Mouse (Mus musculus) WW6 (cell line): Measurements from ENCODE around the gene Ccser2.
"Not testable (repeated sequence)": the region's sequence is repeated elsewhere in the genome, so short reads cannot be mapped to it uniquely, and the experiment has no call there.

ENCODE experiments used
- DNase-seq: peaks from one replicate; pipeline ENCODE4 v3.0.0-alpha.2; 2013; ENCODE audit warnings: low read depth, low spot score

The Ccser2 gene

DNA sequence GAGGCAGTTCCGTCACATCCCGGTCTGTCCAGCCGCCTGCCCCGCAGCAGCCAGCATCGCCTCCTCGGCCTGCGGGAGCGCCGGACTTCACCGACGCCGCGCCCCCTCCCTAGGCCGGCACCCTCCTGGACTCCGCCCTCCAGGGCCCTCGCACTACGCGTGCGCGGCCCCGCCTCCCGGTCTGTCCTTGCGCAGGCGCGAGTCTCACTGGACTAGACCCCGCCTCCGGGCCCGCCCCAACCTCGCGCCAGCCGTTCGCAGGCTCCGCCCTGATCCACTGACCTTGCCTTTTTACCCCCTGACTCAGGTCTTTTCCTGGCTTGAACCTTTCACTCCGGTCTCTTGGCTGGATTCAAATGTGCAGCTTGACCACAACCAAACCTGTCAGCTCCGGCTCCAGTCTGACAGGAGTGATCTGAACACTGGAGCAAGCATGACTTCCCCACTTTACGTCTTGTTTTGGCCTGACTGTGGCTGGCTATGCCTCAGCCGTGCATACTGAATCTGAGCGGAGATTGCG, at the start of gene Ccser2:
Ccser2 (minus strand) TSS at position 150 of the 520 bp plus-strand sequence.
- peak; percentile 85 for DNase-seq

GRCm38 (mm10) chr14:37015894-37016293, 47.3 kb upstream of the Ccser2 start:
- peak; percentile 13 for DNase-seq

DNA sequence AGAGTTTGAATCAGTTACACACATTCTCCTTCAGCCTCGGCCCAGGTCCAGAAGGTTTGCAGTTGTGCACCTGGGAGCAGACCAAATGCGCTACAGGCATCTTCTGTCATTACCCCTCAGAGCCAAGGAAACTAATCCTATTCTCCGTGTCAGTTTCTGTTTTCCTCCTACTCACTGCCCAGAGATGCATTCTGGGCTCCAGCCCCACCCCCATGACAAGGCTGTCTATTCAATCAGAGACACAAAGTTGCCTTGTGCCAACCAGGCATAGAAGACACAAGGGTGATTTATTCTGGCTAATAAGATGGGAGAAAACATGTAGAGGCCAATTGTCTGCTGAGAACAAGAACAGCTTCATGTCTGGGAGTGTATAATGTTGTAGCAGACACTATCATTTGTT, 45.1 kb upstream of the Ccser2 start:
- DNase-seq: no peak

- DNase-seq: no peak
Observed at GRCm38 (mm10) chr14:37009686-37010085, 41.1 kb upstream of the Ccser2 start.

DNA sequence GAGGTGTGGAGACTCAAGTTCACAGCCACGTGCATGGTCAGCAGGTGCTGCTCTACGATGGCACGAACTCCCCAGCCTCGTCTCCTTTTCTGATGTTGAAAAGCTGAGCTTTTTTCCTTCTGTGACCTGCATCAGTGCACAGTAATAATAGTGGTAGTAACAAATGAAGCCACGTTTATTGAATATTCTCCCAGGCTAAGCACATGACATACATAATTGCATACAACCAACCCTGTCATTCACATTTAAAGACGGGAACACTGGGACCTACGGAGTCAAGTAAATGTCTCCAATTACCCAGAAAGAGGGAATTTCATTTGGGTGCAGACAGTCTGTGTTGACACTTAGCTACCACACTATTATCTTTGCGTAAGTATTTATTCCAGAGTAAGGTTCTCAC, 37.9 kb upstream of the Ccser2 start:
- DNase-seq: no peak

DNA sequence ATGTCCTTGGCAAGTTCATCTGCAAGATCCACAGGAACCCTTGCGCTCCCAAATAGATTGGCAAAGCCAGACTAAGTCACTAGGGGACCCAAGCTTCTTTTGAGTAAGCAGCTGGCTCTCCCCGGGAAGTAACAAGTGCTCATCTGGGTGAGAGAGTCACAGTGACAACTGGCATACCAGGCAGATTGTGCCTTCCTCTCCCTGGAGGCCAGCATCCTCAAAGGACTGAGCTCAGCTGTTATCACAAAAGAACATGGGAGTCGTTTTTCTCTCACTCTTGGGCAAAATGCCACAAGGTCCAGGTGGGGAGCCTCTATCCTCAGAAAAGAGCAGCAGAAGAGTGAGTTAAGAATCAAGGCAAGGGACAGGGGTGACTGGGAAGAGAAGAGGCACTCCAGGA, 37.3 kb upstream of the Ccser2 start:
- DNase-seq: no peak

- no peak for DNase-seq
Observed at GRCm38 (mm10) chr14:37003431-37004095, 35.0 kb upstream of the Ccser2 start.

DNA sequence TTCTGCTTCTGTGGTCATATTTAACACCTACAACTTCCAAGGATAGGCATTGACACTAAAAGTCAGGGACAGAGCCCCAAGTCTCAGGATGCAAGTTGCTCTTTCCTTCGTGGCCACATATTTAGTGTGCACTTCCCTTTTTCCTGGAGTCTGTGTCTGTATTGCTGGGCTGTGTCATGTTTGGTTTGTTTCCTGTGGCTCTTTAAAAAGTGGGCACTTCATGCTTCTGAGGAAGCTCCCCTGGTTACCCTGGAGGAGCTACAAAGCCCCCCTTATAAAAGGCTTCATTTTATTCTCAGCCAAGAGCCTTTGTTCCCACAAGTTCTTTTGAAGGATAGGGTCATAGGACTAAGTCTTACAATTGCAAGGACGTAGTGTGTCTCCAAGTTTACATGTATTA, 34.3 kb upstream of the Ccser2 start:
- DNase-seq: no peak

DNA sequence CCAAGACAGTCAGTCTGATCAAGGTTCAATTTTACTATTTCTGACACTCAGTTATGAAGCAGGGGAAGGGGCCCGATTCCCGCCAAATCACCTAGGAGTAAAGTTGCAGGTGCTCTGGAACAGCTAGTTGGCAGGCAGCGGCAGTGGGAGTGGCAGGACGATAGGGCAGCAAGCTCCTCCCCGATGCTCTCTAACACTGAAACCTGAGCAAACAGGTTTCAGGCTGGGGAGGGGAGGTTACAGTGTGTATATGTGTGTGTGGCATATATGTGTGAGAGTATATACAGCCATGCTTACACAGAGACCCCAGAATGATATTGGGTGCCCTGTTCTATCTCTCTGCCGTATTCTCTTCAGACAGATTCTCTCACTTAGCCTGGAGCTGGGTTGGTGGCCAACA, 32.2 kb upstream of the Ccser2 start:
- DNase-seq: not testable (repeated sequence)

GRCm38 (mm10) chr14:36989784-36990183, 21.2 kb upstream of the Ccser2 start:
- DNase-seq: no peak

DNA sequence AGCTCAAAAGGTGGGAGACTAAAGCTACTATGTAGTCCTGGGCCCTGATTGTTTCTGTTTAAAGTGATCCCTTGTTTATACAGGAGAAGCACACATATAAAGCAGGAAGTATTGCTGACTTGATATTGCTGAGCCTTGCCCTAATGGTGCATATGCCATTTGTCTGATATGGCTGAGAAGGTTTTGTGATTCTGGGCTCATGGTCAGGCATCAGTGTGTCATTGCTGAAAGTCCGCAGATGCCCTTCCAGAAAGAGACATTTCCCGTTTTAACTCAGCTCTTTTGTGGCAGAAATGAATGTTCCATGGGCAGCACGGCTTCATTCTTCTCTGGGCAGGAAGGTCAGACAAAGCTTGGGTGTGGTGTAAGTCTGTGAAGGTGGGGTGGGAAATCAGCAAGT, 17.1 kb upstream of the Ccser2 start:
- DNase-seq: no peak

- no peak for DNase-seq
Observed at GRCm38 (mm10) chr14:36975019-36975418, 6.4 kb upstream of the Ccser2 start.

DNA sequence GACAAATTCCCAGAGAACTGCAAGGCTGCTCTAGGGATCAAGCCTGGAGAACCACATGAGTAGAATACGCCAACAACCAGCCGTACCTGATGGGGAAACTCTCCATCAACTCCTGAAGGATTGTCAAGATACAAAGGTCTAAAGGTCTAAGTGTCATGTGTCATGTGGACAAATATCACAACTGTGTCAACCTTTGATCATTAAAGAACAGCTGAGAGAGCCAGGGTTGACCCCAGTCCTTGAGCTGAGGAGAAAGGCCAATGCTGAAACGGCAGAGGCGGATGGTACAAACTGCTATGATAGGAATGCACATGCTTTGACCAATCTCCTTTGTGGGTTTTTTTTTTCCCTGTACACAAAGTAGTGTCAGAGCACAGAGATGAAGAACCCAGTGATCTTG, 2.6 kb upstream of the Ccser2 start:
- DNase-seq: no peak

- no peak for DNase-seq
Observed at GRCm38 (mm10) chr14:36969861-36970420, 1.4 kb upstream of the Ccser2 start.

- peak; percentile 18 for DNase-seq
Observed at GRCm38 (mm10) chr14:36968076-36968627, 425 bp downstream of the Ccser2 start.

GRCm38 (mm10) chr14:36965421-36965820, 3.2 kb downstream of the Ccser2 start:
- DNase-seq: no peak

DNA sequence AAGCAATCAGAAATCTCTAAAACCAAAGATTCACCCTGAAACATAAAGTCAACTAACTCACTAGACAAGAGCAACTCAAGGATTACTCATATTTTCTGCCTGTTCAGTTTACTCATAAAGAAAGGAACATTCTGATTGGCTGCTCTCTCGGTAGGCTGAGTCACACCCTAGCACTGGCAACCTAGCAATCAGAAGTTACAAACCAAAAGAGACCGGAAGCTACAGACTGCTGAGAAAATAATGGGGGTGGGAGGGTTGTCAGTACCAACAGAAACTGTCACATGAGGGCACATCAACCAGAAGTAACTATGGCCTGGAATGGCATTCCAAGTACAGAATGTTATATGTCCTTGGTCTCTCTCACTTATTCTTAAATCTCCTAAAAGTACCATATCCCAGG, 6.1 kb downstream of the Ccser2 start:
- DNase-seq: no peak

DNA sequence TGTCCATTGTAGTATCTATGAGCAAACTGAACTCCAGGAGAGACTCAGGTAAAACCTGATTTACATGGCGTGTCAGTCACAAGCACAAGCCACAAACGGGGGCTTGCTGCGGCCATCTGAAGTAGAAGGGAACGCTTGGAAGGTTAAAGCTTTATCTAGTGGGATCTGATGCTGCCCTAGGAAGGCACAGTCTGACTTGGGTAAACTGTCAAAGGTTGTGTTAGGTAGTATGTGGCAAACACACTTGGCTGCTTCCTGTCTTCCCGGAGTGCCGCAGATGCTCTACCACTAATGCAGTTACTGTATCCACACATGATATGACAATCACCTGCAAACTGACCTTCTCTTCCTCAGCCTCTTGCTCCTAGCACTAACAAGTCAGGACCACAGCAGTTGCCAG, 10.9 kb downstream of the Ccser2 start:
- no peak for DNase-seq

DNA sequence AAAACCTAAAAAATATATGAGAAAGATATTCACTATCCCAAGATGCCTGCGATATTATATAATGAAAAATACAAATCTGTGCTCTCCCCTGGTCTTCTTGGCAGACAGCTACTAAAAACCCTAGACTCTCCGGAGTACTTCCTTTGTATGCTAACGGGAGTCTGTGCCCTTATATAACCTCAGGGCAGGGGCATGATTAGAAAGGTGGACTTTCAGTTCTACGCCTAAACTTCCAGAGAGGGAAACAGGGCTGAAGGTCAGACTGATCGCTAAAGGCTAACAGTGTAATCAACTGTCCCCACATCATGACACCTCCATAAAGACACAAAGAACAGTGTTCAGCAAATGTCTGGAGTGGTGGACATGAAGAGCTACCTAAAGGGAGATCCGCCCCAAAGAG, 11.3 kb downstream of the Ccser2 start:
- DNase-seq: no peak

- no peak for DNase-seq
Observed at GRCm38 (mm10) chr14:36956717-36957116, 11.9 kb downstream of the Ccser2 start.

GRCm38 (mm10) chr14:36952687-36953426, 15.7 kb downstream of the Ccser2 start:
- DNase-seq: no peak

DNA sequence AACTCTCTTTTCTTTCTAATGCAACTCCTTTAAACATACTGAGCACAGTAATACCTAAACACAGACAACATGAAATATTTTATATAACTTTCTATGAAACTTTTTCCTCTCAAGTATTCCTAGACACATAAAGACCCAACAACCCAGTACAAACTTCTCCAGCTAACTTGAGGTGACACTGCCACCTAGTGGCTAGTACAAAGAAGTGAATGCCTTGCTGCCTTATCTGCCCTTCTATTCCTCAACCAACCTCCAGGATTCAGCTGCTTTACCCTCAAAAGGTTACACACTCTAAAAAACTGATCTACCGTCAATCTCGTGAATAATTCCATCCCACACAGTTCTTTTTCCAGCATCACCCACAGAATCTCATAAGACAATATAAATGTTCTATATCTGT, 16.4 kb downstream of the Ccser2 start:
- peak; percentile 36 for DNase-seq
